Mouse (Mus musculus): ENCODE measurements around the gene Fut4. TPM values are rescaled to one million over a fixed set of nuclear protein-coding genes. Genes with fewer than 3 reads are reported as not detected.

Fut4 gene
- 1.5 and 2.7 TPM in 2 replicates for total RNA-seq (2021)
- long read RNA-seq, experiment 1, full-length matches to known transcripts = 4 of 4 reads
- long read RNA-seq, experiment 1, partial matches to known transcripts = 0 of 4 reads
- long read RNA-seq, experiment 1, other reads (novel, unspliced or antisense) = 0 of 4 reads
- long read RNA-seq, experiment 2, full-length matches to known transcripts = 1 of 1 reads
- long read RNA-seq, experiment 2, partial matches to known transcripts = 0 of 1 reads
- long read RNA-seq, experiment 2, other reads (novel, unspliced or antisense) = 0 of 1 reads

DNA sequence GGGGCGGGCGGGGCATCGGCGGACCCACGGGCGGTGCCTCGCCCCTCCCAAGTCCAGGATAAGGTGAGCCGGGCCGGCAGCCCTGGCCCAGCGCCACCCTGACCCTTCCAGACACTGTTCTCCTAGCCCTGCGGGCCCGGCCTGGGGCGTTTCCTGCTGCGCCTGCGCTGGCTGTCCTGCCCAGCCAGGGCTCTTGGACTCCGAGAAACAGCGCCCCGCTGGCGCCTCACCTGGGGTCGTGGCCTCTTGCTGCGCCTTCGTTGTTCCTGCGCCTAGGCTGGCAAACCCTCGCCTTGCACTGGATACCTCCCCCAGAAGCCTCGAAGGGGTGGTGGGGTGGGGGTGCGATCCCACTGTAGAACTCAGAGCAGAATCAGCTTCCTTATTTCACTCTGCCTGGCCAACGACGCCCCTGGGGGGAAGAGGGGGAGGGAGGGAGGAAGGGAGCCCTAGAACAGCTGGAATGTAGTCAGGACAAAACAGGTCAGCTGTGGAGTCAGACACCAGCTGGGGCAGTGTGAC lies at the start of gene Fut4:
TSS of gene Fut4 (minus strand) at position 393 of the 522 bp plus-strand sequence.
- DNase-seq = peak; percentile 75

DNA sequence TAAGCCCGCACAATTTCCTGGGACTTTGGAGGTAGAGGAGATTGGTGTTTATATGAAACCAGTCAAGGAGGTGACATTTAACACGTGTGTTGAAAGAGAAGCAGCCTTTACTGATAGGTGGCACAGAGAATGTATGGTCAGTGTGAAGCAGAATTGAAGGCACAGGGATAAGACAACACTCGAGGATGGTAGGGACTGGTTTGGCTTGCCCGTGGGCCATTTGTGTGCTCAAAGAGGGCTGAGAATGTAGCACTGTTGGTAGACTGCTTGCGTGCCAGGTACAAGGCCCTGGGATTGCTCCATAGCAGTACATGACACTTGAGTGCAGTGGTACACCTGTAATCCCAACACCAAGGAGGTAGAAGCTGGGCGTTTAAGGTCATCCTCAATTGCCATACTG lies 35.2 kb upstream of the Fut4 start:
- DNase-seq = no peak

DNA sequence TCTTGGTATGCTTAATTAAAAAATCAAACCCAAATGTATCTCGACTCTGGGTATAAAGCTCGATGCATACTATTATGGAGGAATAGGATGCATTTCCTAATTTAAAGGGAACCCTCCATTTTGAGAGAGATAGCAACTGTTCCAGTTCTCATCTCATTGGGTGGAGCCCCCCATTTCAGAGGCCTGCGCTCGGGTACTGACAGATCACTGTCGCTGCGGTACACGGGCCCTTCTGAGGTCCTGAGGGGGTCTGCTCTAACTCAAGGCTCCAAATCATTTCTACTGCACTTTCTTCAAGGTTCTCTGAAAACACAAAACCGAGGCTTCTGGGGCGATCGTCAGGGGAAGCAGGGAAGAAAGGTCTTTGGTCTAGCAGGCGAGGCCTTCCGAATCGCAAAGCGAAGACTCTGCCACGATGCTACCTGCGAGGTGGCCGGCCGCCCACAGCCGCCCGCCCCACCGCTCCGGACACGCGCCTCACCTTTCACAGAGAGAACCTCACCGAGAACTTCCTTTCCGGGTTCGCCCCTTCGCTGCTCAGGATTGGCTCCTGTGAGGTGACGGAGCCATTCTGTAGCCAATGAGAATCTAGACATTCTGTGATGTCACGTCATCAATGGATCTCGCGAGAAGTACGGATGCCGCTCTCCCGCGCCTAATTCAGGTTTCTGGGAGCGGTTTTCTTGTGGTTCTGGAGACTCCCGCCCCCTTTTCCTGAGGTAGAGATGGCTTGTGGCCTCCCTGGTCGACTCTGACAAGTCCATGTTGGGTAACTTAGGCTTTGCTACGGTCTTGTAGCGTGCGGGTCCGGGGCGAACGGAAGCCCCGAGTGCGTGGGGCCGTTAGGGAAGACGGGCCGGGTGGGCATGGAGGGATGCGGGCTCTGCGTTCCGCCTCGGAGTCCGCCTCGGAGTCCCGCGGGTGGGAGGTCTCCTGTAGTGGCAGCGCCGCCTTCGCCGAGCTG lies 32.1 kb upstream of the Fut4 start, which contains the start of the genes Mre11a and Ankrd49:
TSS of gene Mre11a (plus strand) at position 616 of the 964 bp plus-strand sequence.
TSS of gene Ankrd49 (minus strand) at position 818 of the 964 bp plus-strand sequence.
- peak; percentile 94 for DNase-seq

DNA sequence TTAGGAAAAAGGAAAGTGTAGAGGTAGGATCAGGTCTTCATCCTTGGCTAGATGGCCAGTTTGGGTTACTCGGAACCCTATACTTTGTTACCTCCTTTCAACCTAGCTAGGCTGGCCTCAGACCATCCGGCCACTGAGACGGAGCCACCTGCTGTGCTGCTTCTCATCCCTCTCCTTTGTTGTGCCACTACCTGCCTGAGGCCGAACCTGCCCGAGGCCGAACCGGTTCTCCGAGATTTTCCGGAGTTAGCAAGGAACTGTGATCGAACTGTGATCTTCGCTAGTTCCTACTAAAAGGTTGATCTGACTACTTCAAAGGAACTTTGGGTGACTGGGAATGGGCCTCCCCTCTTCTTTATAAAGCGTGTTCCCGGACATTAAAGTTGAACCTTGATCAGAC lies 26.1 kb upstream of the Fut4 start:
- no peak for DNase-seq

DNA sequence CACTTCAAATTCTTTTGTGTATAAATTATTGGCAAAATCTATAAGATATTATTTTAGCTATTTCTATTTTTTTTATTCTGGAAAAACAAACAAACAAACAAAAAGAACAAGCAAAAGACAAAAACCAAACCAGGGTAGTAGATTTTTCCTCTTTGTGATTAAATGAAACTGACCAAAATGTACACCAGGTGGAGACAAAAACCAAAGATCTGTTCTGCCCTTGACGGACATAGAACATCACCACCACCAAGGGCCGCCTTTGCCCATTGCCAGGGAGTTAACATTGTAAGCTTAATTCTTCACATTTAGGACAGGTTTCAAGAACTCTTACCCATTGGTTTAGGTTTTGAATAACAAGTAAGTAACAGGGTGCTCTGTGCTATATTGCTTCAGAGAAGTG lies 21.6 kb upstream of the Fut4 start:
- no peak for DNase-seq

DNA sequence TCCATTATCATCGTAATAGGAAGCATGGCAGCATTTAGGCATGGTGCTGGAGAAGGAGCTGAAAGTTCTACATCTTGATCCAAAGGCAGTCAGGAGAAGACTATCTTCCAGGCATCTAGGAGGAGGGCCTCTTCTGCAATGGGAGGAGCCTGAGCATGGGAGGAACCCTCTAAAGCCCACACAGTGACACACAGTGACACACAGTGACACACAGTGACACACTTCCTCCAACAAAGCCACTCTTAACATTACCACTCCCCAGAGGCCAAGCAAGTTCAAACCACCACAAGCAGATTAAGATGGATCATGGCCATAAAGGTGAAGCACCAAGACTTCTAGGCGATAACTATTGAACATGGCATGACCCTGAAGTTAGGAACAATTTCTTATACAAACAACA lies 19.9 kb upstream of the Fut4 start:
- no peak for DNase-seq

DNA sequence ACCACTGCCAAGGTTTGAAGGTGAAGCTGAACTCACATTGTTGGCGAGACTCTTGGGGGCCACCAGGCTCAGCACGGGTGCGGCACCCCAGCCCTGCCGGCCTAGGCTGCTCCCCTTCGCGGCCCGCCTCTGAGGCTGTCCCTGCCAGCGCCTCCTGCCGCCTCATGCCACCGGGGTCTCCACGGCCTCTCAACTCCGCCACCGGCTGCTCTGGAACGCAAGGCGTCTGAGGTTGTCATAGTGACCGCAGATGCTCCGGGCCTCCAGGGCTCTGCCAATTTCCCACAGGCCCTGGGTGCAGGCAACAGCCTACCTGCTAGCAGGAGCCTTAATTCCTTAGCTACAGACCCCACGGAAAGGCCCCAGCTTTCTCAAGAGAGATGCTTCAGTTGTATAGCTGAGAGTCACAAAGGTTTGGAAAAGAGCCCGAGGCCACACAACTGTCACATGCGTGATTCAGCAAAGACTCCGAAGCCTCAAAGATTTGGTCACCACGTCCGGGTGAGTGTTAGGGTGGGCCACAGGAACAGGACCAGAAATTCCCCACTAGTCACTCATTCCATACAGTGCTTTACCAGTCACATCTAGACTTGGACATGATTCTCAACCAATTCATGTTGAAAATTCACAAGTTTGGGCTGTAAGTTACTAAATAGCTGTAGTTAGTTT lies 18.7 kb upstream of the Fut4 start, which contains the start of gene 1700012B09Rik:
TSS of gene 1700012B09Rik (minus strand) at position 228 of the 669 bp plus-strand sequence.
- DNase-seq = peak; percentile 16

DNA sequence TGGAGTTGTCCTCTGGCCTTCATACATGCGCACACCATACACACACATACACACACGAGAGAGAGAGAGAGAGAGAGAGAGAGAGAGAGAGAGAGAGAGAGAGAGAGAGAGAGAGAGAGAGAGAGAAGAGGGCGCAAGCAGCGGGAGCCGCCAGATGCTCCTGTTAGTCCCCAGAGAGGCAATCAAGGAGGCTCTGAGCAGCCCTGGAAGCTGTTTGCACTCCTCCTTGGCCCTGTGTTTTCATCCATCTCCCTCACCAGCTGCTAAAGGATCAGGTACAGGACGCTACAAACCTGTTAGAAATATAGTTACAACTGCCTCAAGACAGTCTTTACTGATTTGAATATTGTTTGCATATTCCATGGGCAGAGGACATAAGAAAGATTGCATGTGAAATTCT lies 17.6 kb upstream of the Fut4 start:
- DNase-seq = no peak

DNA sequence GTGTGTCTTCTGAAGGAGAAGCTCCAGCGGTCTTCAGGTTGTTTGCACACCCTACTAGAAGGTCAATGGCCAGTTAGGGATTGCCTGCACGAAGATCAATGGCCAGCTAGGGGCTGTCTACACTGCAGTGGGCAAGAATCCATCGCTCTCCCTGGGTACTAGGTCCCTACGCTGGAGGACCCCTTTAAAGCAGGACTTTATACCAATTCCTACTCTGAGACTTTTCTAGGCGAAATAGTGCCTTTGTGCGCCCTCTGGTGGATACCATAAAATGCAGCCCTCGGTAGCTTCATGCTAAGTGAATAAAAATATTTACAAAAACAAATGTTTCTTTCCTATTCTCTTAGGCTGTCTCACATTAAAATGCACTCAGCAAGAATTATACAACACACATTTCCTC lies 12.6 kb upstream of the Fut4 start:
- peak; percentile 61 for DNase-seq

DNA sequence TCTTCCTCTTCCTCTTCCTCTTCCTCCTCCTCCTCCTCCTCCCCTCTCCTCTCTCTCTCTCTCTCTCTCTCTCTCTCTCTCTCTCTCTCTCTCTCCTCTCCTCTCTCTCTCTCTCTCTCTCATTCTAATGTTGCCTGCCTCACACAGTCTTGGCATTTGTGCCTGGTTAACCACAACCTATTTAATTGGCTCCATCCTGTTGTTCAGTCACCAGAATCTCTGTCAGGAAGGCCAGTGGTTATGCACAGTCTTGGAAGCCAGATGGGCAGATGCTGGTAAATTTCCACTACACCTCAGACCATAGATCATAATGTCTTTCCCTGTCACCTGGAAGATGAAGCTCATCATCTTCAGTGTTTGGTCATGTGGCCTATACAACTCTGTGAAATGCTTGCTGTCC lies 7.1 kb upstream of the Fut4 start:
- no peak for DNase-seq

DNA sequence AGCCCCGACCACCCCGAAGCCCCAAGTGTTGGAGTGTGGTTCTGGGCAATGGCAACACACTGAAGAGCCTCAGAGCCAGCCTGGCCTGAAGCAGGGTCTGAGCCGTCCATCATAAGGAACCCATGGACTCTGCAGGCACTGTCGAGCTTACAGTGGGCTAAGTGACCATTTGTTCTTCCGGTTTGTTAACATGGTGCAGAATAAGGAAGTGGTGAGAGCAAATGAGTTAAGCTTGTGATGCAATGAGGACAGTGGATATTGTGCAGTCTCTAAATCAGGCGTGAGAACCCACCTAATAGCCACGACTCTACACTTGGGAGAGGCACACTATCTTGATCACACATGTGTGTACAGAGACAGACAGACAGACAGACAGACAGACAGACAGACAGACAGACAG lies 6.4 kb upstream of the Fut4 start:
- no peak for DNase-seq

DNA sequence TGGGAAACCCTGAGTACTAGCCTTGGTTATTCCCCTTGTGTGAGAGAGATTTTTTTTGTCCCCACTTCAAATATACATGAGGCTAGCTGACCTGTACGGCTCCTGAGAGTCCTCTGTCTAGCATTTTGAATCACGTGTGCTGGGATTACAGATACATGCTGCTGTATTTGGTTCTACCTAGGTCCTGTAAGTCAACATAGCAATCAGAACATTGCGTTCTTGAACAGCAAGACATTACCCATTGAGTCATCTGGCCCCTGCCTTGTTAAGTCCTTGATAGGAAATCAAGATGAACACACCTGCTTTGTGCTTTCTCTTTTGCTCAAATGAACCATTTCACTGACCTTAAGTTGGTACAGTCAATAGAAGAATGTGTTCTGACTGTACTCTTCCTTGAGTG lies 2.3 kb upstream of the Fut4 start:
- DNase-seq = no peak

DNA sequence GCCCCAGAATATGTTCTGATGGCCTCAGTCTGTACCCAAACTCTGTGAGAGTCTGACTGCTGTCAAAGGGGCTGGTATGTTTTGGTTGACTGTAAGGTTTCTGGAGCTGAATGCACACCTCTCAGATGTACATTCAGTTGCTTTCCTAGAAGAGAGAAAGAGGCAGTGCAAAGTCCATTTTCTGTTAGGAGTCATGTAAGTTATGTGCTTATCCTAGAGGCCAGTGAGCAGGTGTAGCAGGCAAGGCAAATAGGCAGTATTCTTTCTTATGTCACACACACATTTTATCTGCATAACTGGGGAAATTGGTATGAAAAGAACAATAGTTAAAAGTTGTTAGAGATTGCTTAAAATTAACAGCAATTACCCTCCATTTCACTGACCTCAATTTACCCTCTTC lies 1.8 kb upstream of the Fut4 start:
- no peak for DNase-seq

DNA sequence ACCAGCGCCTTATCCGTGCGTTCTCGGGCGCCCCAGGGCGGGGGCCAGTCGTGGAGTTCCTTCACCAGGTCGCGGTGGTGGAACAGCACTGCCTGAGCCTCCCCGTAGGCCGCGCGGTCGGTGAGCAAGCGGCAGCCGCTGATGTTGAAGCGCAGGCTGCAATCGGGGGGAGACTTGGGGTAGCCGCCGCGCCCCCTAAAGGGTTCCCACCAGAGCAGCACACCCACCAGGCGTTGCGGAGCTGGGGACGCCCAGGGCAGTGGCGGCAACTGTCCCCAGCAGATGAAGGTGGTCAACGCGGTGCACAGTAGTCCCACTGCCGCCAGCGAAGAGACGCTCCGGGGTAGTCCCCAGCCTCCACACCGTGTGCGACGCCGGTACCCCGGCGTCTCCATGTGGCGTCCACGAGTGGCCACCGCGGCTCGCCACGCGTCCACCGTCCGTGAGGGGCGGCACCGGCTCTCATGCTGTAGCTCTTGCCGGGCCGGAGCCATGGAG lies 641 bp downstream of the Fut4 start:
- DNase-seq = peak; percentile 49

DNA sequence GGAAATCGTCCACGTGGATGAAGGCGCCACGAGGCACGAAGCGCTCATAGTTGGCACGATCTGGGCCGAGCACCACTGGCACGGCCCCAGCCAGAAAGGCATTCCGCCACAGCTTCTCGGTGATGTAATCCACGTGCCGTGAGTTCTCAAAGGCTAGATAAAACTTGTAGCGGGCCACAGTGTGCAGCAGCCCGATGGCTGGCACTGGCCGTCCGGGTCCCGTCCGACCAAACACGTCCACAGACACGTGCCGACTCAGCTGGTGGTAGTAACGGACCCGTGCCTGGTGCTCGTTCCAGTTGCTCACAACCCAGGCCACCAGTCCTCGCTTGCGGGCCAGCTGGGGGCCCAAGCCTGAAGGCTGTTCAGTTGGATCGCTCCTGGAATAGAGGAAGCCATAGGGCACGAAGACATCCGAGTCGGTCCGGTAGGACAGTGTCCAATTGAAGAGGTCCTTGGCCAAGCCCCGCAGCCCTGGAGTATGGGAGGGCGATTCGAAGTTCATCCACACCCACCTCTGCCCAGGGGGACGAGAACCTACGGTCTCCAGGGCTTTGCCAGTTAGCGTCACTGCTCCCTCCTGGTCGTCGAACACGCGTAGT lies 1.2 kb downstream of the Fut4 start:
- DNase-seq = peak; percentile 49

DNA sequence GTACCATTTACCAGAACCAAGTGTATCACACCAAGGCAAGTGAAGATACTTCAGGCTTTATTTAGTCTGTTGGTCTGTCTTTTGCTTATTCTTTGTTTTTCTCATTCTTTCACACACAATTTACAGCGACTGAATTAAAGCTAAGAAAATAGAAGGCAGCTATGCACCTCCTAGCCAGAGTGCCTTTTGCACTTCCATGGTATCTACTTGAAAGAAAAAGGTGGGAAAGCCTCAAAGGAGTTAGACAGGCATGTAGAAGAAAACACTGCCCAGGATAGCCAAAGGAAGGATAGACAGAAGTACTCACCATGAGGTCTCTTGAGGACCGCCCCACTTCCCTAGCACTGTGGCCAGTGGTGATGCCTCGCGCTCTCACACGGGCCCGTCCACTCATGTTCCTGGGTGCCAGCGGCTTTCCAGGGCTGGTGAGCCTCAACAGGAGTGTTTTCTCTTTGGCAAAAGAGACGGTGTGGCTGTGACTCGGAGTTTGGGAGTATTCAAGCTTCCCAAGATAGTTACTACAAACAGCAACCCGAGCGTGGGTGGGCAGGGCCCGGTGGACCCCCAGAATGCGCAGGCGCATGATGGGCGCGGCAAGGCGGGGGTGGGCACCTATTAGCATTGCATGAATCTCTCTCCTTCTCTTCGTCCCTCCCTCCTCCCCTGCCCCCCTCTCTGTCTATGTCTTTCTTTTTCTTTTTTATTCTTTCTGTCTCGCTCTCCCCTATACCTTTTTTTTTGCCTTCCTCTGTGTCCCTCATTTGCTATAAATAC lies 11.9 kb downstream of the Fut4 start, which contains the start of gene Piwil4:
TSS of gene Piwil4 (minus strand) at position 583 of the 774 bp plus-strand sequence.
- DNase-seq = no peak

DNA sequence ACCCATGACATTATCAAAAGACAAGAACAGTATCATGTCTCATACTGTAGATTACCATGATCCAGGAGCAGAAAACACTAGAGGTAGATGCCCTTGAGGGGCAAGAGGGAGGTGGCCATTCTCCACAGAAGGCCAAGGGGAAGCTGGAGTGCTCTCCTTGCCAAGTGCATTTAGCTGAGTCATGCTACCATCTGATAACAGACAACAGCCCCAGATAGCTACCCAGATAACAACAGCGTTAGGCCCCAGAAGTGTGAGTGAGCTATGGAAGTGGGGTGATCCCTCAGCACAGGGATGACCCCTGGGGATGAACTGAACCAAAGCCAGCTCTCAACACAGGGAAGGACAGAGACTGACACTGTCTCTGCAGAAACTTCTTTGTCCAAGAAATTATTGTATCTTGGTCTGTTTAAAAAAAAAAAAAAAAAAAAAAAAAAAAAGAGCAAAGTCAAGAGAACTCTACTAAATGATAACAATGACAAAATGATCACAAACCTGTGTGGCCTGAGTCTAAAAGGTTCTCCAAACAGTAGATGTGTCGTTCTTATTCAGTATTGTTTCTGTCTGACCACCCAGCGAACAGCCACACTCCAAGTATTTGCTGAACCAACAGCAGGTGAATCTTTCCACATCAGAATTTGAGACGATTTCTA lies 12.6 kb downstream of the Fut4 start:
- DNase-seq = peak; percentile 45

DNA sequence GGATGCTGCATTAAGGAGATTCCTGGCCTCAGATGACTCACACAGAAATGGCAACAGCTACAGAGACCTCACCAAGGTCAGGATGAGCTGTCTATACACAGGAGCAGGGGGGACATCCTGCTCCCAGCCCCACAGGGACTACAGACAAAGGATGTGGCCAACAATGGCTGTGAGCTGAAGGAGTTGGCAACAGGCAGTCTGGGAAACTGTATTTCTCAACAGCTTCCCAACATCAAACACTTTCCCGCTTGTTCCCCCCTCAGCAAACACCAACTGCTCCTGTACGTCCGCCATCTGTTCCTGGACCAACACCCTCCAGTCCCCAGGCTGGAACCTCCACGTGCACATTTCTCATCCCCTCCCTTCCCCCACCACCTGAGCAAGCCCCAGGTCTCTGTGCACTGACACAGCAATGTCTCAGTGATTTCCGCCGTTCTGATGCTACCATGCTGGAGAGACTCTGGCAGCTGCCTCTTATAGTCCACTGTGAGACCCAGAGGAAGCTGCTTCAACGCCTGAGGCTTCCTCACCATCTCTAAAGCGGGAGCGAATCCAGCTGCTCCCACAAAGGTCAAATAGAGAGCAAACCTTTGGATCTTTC lies 21.2 kb downstream of the Fut4 start:
- peak; percentile 33 for DNase-seq

DNA sequence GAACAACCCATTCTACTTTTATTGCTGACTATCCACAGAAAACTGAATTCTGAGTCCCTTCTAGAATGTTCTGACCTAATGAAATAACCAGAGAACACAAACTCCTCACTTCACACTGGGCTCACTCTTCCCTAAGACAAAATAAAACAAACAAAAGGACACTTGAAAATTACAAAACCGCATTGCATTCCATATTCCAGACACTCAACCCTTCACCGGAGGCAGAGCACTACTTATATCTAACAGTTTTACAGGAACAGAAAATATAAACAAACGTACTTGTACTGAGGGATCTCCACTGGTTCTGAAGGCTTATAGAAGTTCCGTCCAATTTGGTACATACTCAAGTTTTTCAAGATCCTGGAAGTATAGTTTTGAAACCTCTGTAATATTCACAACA lies 23.8 kb downstream of the Fut4 start:
- DNase-seq = no peak

DNA sequence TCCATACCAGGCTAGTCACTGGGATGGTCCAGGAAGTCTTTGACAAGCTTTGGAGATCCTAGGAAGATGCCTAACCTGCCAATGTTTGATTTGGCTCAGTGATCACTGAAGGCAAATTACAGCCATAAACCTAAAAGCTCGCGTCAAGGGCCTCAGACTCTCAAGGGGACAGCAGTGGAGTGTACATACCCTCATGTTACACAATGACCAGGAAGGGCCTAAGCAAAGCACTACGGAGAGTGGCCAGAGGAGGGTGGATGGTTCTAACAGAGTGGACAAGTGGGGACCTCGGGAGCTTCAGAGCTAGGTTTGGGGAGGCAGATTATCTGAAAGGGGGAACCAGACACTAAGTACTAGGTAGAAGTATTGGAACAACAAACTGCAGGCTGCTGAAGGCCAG lies 25.6 kb downstream of the Fut4 start:
- DNase-seq = no peak
